ENCODE assay signal across 16 mouse cellular contexts in genomic region chr6:72146803-72147202, GRCm38 (mm10). TPM values are rescaled to one million over a fixed set of nuclear protein-coding genes. Genes with fewer than 3 reads are reported as not detected.
A peak's percentile ranks its signal among the peaks of the same experiment; 100 is the strongest.
DNase-seq lines count a peak whose midpoint lies in the region.
"Had no signal": no experiment of that assay in that cellular context is flagged by ENCODE, and none has a peak within 500 bp of the region (broad histone marks: within the 10 kb centered on the region; RNA-seq: fewer than 3 reads in every experiment).

No protein-coding gene starts in this region.

- DNase-seq in heart, adult 11 months = peak; percentile 74
- DNase-seq in heart, postnatal 10 days = no peak
- peak; percentile 36 to 44 for DNase-seq in layer of hippocampus, adult 8-10 months (ENCODE audit: low spot score in 2 of 2)
- no peak for DNase-seq in layer of hippocampus, postnatal 25 days (ENCODE audit: extremely low spot score in 1 of 2, low spot score in 1 of 2)
- DNase-seq in right cerebral cortex, adult 18-20 months = peak; percentile 32
- DNase-seq in right cerebral cortex, postnatal 25 days = no peak
- DNase-seq in telencephalon, adult 2 months (ENCODE audit: low read depth, low spot score) = peak; percentile 50
- DNase-seq: cerebellum, adult 11 months; cerebellum, adult 9-10 months; gastrocnemius, postnatal 10 days; kidney, adult 2 months; kidney, postnatal 4 days; right cerebral cortex, postnatal 14 days; spleen, adult 18-20 months; thymus, adult 18-20 months; thymus, postnatal 25 days had no signal

- intact Hi-C loops in heart, postnatal 10 days (cut with DNase I) = no loop called here

RNA-seq across cellular contexts. Expression of gene St3gal5, which starts 49.4 kb away (rescaled TPM):
- total RNA-seq in heart, postnatal 10 days (2021) = 10 to 100 TPM; 22.4 to 36.0 TPM
- 100 to 1,000 TPM; 103 to 108 (median 105) TPM for total RNA-seq in layer of hippocampus, adult 8-10 months (2022)
- total RNA-seq in layer of hippocampus, postnatal 25 days (2021) = 10 to 100 TPM; 92.1 to 96.4 TPM

Comparison
In these comparisons a context has a peak if more than half of its experiments do, and no peak if none do; other contexts are left out.
1. DNase-seq: peak in heart, adult 11 months (single experiment), layer of hippocampus, adult 8-10 months (2 of 2), right cerebral cortex, adult 18-20 months (single experiment) and telencephalon, adult 2 months (single experiment); none in heart, postnatal 10 days (0 of 2), layer of hippocampus, postnatal 25 days (0 of 2) and right cerebral cortex, postnatal 25 days (single experiment).